Mouse (Mus musculus) C2C12 (cell line): ENCODE results near the gene Nnmt.

Source experiments
- CTCF ChIP-seq: IDR thresholded peaks from one replicate; pipeline ENCODE4 v1.5.1; 2011; ENCODE audit not compliant: control insufficient read depth, insufficient read depth, insufficient read length
- MAX ChIP-seq: IDR thresholded peaks from one replicate; pipeline ENCODE4 v1.6.1; 2011; ENCODE audit warnings: mild to moderate bottlenecking, control low read depth

GRCm38 (mm10) chr9:48652026-48652425 is 47.1 kb upstream of the Nnmt start:
- TF ChIP-seq CTCF (no peak), MAX (no peak)
